Mouse (Mus musculus): ENCODE data around the gene Aicda. TPM values are rescaled to one million over a fixed set of nuclear protein-coding genes. Genes with fewer than 3 reads are reported as not detected.
"Not testable (repeated sequence)": the region's sequence is repeated elsewhere in the genome, so short reads cannot be mapped to it uniquely, and the experiment has no call there.

Gene Aicda
- total RNA-seq, 2 experiments from 2014 or later, result not detected

DNA sequence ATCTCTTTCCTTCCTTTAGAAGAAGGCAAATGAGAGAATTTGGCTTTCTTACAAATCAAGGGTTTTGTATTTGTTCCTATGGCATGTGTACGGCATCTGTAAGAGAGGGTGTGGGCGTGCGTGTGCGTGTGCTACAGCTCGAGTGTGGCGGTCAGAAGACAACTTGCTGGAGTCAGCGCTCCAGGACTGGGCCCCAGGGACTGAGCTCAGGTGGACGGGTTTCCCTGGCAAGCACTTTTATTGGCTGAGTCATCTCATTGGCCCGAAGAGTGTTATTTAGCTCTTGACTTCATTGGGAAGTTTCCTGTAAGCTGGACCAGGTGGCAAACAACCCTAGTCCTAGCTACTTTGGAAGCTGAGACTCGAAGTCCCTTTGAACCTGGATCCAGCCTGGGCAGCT lies 7.7 kb upstream of the Aicda start:
- intact Hi-C loops (cut with DNase I), result no loop called here
- DNase-seq, result no peak

DNA sequence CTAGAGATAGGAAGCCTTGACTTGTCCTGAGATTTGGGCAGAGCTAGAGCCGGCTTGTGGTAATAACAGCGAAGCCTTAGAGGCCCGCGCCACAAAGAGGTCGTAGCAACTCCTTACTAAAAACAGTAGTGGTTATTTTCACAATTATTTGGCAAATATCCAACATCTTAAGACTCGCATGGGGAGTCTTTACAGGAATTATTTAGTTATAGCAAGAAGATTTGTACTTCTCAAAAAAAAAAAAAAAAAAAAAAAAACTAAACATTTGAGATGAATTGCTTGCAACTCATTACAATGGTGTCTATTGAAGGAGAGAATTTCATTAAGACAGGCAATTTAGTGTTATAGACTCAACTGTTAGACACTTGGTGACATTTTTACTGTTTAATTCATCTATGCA lies 501 bp downstream of the Aicda start:
- intact Hi-C loops (cut with DNase I), result no loop called here
- no peak for DNase-seq

DNA sequence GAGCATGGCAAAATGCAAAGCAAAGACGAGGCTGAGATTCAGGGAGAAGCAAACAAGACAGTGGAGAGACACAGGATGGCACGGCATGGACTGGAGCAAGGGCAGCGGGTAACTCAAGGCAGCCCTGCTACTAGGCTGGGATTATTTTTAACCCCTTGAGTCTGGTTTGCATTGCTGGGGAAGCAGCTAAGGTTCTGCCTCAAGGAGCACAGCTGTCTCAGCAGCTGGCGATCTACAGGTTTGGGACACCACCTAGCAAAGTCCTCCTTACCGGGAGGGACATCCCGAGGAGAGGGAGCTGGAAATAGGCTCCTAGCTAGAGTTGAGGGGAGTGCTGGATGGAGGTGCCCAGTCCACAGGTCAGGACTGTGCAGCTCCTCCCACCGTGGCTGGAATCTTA lies 1.7 kb downstream of the Aicda start:
- intact Hi-C loops (cut with DNase I), result no loop called here
- no peak for DNase-seq

- intact Hi-C loops (cut with DNase I), result no loop called here
- peak; percentile 66 to 84 for DNase-seq
Observed at GRCm38 (mm10) chr6:122556959-122557561, 3.5 kb downstream of the Aicda start.

GRCm38 (mm10) chr6:122560427-122560826 lies 6.8 kb downstream of the Aicda start:
- intact Hi-C loops (cut with DNase I), result no loop called here
- peak; percentile 69 to 82 for DNase-seq

DNA sequence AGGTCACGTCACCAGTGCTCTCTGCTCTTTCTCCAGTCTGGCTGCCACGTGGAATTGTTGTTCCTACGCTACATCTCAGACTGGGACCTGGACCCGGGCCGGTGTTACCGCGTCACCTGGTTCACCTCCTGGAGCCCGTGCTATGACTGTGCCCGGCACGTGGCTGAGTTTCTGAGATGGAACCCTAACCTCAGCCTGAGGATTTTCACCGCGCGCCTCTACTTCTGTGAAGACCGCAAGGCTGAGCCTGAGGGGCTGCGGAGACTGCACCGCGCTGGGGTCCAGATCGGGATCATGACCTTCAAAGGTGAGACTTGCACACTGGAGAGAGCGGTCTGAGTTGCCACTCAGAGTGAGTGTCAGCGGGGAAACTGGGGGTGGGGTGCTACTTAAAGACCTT lies 7.4 kb downstream of the Aicda start:
- intact Hi-C loops (cut with DNase I), result no loop called here
- DNase-seq, result no peak

DNA sequence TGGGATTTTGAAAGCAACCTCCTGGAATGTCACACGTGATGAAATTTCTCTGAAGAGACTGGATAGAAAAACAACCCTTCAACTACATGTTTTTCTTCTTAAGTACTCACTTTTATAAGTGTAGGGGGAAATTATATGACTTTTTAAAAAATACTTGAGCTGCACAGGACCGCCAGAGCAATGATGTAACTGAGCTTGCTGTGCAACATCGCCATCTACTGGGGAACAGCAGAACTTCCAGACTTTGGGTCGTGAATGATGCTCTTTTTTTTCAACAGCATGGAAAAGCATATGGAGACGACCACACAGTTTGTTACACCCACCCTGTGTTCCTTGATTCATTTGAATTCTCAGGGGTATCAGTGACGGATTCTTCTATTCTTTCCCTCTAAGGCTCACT lies 8.9 kb downstream of the Aicda start:
- intact Hi-C loops (cut with DNase I), result loop anchor here (2.0 kb wide), 2 partner anchors 66 to 160 kb away; no protein-coding TSS in a partner anchor
- DNase-seq, result peak; percentile 67 to 80

- intact Hi-C loops (cut with DNase I), result no loop called here
- DNase-seq, result no peak
Observed at GRCm38 (mm10) chr6:122565070-122565784, 11.6 kb downstream of the Aicda start.

GRCm38 (mm10) chr6:122569113-122569512 lies 15.5 kb downstream of the Aicda start:
- DNase-seq, result no peak
- intact Hi-C loops (cut with DNase I), result no loop called here

- intact Hi-C loops (cut with DNase I), result no loop called here
- DNase-seq, result no peak
Observed at GRCm38 (mm10) chr6:122569762-122570161, 16.2 kb downstream of the Aicda start.

GRCm38 (mm10) chr6:122570695-122571616 lies 17.4 kb downstream of the Aicda start:
- intact Hi-C loops (cut with DNase I), result no loop called here
- DNase-seq, result no peak

DNA sequence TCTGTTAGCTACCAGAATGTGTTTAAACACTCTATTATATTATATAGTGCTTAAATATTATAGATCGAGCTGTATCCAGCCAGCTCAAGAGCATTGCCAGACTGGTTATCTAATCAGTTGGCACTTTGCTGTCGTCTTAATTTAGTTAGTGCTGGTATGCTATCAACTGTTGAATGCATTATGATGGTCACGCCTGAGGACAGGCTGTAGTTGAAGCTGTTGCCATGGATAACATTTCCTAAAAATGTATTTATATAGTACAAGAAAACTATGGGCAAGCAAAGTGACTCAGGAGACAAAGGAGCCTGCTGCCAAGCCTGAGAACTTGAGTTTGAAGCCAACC lies 18.0 kb downstream of the Aicda start:
- no peak for DNase-seq
- intact Hi-C loops (cut with DNase I), result no loop called here

DNA sequence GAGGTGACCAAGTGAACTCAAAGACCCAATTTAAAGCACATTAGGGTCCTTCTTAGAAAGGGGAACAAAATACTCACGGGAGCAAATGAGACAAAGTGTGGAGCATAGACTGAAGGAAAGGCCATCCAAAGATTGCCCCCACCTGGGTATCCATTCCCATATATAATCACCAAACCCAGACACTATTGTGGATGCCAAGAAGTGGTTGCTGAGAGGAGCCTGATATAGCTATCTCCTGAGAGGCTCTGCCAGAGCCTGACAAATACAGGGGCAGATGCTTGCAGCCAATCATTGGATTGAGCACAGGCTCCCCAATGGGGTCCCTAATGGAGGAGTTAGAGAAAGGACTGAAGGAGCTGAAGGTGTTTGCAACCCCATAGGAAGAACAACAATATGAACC lies 21.4 kb downstream of the Aicda start:
- DNase-seq; intact Hi-C loops (cut with DNase I): not testable (repeated sequence)

- DNase-seq, result no peak
- intact Hi-C loops (cut with DNase I), result no loop called here
Observed at GRCm38 (mm10) chr6:122577030-122577429, 23.4 kb downstream of the Aicda start.

DNA sequence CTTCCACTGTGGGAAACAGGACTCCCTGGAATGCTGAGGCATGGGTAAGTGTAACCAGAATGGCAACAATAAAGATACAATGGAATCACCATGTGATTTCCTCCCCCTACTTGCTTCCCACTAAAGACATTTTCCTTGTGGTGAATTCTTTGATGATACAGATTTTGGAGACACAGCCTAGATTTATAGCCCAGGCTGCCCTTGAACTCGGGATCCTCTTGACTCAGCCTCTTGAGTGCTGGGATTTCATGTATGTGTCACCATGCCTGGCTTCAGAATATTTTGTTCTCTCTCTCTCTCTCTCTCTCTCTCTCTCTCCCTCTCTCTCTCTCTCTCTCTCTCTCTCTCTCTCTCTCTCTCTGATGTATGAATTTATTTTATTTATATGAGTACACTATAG lies 25.5 kb downstream of the Aicda start:
- intact Hi-C loops (cut with DNase I), result no loop called here
- DNase-seq, result no peak

GRCm38 (mm10) chr6:122591027-122591758 lies 37.6 kb downstream of the Aicda start:
- no peak for DNase-seq
- intact Hi-C loops (cut with DNase I), result no loop called here

- DNase-seq, result no peak
- intact Hi-C loops (cut with DNase I), result no loop called here
Observed at GRCm38 (mm10) chr6:122592905-122593304, 39.3 kb downstream of the Aicda start.

DNA sequence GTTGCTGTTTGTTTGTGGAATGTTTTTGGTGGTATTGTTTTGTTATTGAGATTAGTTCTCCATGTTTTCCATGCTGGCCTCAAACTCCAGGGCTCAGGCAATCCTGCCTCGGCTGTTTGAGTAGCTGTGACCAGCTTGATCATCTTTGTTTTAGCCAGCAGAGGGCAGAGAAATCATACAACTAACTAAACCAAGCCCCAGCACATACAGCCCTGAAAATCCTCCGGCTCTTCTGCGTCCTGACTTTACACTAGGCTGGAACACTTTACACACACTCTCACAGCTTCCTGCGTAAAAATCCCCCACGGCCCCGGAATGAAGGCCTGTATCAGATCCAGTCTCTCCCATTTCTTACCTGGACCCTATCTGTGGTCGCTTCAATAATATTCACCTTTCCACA lies 42.0 kb downstream of the Aicda start:
- DNase-seq, result peak; percentile 56 to 61
- intact Hi-C loops (cut with DNase I), result loop anchor here (1.0 kb wide), 1 partner anchor 38 kb away; no protein-coding TSS in a partner anchor

GRCm38 (mm10) chr6:122596608-122597007 lies 43.0 kb downstream of the Aicda start:
- no peak for DNase-seq
- intact Hi-C loops (cut with DNase I), result no loop called here

DNA sequence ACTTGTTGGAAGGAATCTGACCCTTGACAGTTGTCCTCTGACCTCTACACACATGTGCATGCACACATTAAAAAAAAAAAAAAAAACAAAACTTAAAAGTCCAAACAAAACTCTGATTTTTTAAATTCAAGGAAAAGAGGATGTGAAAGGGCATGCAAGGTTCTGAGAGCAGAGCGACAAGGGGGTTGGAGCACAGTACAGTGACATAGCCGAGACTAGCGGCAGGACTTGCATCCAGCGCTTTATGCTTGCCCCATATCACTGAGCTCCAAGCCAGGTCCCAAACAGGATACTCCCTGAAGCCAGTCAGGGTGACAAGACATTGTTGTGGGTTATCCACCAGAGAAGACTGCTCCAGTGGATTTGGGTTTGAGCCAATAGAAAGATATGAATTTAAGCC lies 44.4 kb downstream of the Aicda start:
- intact Hi-C loops (cut with DNase I), result no loop called here
- DNase-seq, result no peak

- intact Hi-C loops (cut with DNase I), result no loop called here
- DNase-seq, result peak in 1 of 2 experiments; percentile 10
Observed at GRCm38 (mm10) chr6:122598436-122598835, 44.8 kb downstream of the Aicda start.
